Mouse (Mus musculus) hindbrain, embryonic 15.5 days (tissue): Measurements from ENCODE around the gene Prss57. TPM values are rescaled to one million over a fixed set of nuclear protein-coding genes. Genes with fewer than 3 reads are reported as not detected.
A peak's percentile ranks its signal among the peaks of the same experiment; 100 is the strongest.

Source experiments
- ATAC-seq: fragments of 200-750 bp; cut with Nextera tagmentation; 2 replicates; pipeline ENCODE4 v1.8.0; 2017; ENCODE audit warnings: low read depth, moderate number of reproducible peaks, moderate TSS enrichment; ENCODE audit not compliant: low FRiP score
- H3K27ac ChIP-seq: fragments of 300-500 bp; sonication (generic); replicated peaks from 2 replicates; pipeline ENCODE4 v1.5.1; 2015; ENCODE audit warnings: mild to moderate bottlenecking, inconsistent platforms
- H3K27me3 ChIP-seq: fragments of 300-500 bp; sonication (generic); 2 replicates; pipeline ENCODE4 v1.6.1; 2015; ENCODE audit warnings: control low read depth, inconsistent platforms
- H3K36me3 ChIP-seq: fragments of 300-500 bp; sonication (generic); 2 replicates; pipeline ENCODE4 v1.6.1; 2015; ENCODE audit warnings: control low read depth, inconsistent platforms
- H3K4me1 ChIP-seq: fragments of 300-500 bp; sonication (generic); replicated peaks from 2 replicates; pipeline ENCODE4 v1.6.1; 2015; ENCODE audit warnings: control low read depth, inconsistent platforms
- H3K4me2 ChIP-seq: fragments of 300-500 bp; sonication (generic); 2 replicates; pipeline ENCODE4 v1.6.1; 2015; ENCODE audit warnings: moderate library complexity, mild to moderate bottlenecking, inconsistent platforms
- H3K4me3 ChIP-seq: fragments of 300-500 bp; sonication (generic); 2 replicates; pipeline ENCODE4 v1.5.1; 2015; ENCODE audit warnings: mild to moderate bottlenecking, inconsistent platforms
- H3K9ac ChIP-seq: fragments of 300-500 bp; sonication (generic); 2 replicates; pipeline ENCODE4 v1.6.1; 2015; ENCODE audit warnings: inconsistent platforms
- H3K9me3 ChIP-seq: fragments of 300-500 bp; sonication (generic); 2 replicates; pipeline ENCODE4 v1.6.1; 2016; ENCODE audit warnings: control low read depth, inconsistent platforms
- WGBS: fragments of 180-500 bp; shearing (Covaris S2); methylation state at CpG from one replicate; pipeline ENCODE4 v1.1.7; 2015; 5-methylcytosine and 5-hydroxymethylcytosine counted together
- polyA plus RNA-seq: library from polyadenylated mRNA; unstranded; fragments of >200 nt; fragmentation: Nextera tagmentation; extraction: Ambion mirVana; gene quantifications from 2 replicates; pipeline ENCODE4 v1.2.1, GENCODE M21; 2015

Gene Prss57
- polyA plus RNA-seq, 1 experiment from 2014 or later: 0.27 TPM

DNA sequence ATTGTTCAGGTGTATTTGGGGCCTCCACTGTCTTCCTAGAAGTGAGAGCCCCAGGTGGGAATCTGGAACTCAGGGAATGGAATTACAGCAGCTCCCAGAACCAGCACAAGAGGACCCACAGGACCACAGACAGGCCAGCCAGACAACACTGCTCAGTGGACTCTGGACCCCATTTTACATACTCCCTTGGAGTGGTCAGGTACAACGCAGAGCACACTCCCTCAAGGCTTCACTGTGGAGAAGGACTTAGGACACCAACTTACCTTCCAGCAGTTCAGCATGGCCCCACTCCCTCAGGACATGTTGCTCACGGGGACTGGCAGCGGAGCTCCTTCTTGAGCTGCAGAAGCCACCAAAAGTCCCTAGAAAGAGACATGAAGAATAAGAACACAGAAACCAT lies 45.4 kb downstream of the Prss57 start:
- Histone ChIP-seq H3K27ac (no peak overlapping the region), H3K4me2 (peak overlapping the region; percentile 58), H3K9me3 (no peaks in the 10 kb centered on the region), H3K4me3 (peak overlapping the region; percentile 60), H3K9ac (0 out of 2 replicates have a peak overlapping the region, but pooled peaks have one; percentile 19), H3K36me3 (peaks cover 34% of the 10 kb centered on the region), H3K4me1 (peaks cover 14% of the 10 kb centered on the region), H3K27me3 (no peaks in the 10 kb centered on the region)
- ATAC-seq: no peak
- 93% methylated on average over 3 of the region's 3 CpGs for WGBS

DNA sequence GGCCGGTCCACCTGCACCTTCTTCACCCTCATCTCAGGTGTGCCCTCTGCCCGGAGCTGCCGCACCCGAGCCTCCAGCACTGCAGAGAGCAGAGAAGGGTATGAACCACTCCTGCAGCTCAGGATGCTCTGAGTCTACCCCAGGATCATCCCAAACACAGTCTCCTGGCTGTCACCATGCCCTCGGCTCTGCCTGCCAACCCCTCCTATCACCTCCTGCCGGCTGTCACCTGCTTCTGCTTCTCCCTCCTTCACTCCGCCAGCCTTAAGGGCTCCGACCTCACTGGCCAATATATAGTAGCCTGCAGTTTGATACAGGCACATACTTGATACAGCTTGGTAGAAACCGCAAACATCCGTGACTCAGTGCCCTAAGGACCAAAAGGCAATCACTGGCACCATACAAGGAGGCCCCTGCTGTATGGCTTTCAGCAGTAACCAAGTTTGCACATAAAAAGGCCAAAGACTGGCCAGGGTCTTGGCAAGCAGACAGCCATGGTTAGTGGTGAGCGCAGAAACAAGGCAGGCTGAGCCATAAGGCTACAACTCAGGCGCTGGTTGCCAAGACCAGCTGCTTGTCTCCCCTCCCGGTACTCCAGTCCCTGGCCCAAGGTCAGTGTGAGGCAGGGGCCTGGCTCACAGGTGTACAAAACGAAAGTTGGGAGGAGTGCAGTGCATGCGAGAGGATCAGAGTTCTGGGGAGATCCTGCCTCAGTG lies 47.0 kb downstream of the Prss57 start:
- Histone ChIP-seq H3K27me3 (no peaks in the 10 kb centered on the region), H3K9me3 (peaks cover 15% of the 10 kb centered on the region), H3K27ac (no peak overlapping the region), H3K4me1 (peaks cover 14% of the 10 kb centered on the region), H3K36me3 (peaks cover 50% of the 10 kb centered on the region), H3K4me2 (no peak overlapping the region), H3K4me3 (no peak overlapping the region), H3K9ac (no peak overlapping the region)
- no peak for ATAC-seq
- WGBS: 93% methylated on average over 15 of the region's 15 CpGs

DNA sequence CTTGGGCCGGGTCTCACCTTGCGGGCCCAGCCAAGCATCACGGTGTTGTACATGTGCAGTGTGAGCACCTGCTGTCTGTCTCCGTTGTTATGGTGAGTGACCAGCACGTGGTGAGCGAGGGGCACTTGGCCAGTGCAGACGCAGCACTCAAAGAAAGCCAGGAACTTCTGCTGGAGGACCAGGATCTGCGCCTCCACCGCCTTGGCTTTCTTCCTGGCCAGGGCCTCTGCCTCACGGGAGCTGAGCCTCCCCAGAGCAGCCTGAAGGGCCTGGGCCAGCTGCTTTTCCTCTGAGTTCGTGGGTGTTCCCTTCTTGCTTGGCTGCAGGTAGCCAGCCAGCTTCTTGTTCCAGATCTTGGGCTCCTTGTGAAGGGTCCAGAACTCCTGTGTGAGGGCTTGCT lies 47.6 kb downstream of the Prss57 start:
- peaks cover 14% of the 10 kb centered on the region for H3K4me1 ChIP-seq
- H3K36me3 ChIP-seq: peaks cover 57% of the 10 kb centered on the region
- no peak overlapping the region for H3K9ac ChIP-seq
- ATAC-seq: no peak
- H3K9me3 ChIP-seq: peaks cover 21% of the 10 kb centered on the region
- WGBS: 90% methylated on average over 11 of the region's 11 CpGs
- no peak overlapping the region for H3K4me3 ChIP-seq
- no peak overlapping the region for H3K27ac ChIP-seq
- H3K4me2 ChIP-seq: no peak overlapping the region
- no peaks in the 10 kb centered on the region for H3K27me3 ChIP-seq

DNA sequence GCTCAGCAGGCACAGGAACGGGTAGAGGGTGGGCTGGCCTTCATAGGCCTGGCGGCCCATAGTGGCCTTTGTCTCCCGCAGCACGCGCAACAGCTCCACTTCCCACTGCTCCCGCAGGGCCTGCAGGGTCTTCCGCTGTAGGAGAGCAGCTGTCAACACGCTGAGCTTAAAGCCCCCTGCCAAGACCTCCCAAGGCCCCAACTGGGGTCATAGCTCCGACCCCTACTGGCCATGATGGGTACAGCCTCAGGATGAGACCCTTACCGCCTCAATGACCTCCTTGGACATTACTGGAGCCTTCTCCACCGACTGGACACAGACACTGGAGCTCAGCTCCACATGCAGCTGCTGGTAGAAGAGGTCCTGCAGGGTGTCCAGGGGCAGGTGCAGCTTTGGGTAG lies 49.9 kb downstream of the Prss57 start:
- no peaks in the 10 kb centered on the region for H3K27me3 ChIP-seq
- H3K4me2 ChIP-seq: no peak overlapping the region
- H3K9ac ChIP-seq: no peak overlapping the region
- H3K27ac ChIP-seq: no peak overlapping the region
- WGBS: 59% methylated on average over 11 of the region's 11 CpGs
- H3K4me1 ChIP-seq: peaks cover 7% of the 10 kb centered on the region
- no peak for ATAC-seq
- peaks cover 80% of the 10 kb centered on the region for H3K36me3 ChIP-seq
- H3K4me3 ChIP-seq: no peak overlapping the region
- H3K9me3 ChIP-seq: peaks cover 32% of the 10 kb centered on the region

DNA sequence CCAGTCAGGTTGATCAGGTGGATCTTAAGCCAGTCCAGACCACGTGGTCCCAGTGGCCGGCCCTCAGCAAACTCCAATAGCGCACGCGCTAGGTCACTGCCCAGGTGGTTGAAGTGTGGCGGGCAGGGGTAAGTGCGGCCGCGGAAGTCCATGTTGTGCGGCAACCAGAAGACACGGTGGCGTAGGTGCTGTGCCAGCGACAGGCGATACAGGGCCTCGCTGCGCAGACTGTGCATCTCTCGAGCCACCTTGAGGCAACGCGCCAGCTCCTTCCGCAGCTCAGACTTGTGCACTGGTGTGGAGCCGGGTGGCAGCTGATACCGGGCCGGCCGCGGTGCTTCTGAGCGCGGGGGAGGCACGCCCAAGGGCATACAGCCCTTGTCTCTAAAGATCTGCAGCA lies 51.5 kb downstream of the Prss57 start:
- H3K4me3 ChIP-seq: no peak overlapping the region
- H3K4me1 ChIP-seq: no peaks in the 10 kb centered on the region
- no peak for ATAC-seq
- peaks cover 96% of the 10 kb centered on the region for H3K36me3 ChIP-seq
- H3K27me3 ChIP-seq: no peaks in the 10 kb centered on the region
- no peak overlapping the region for H3K9ac ChIP-seq
- 97% methylated on average over 28 of the region's 28 CpGs for WGBS
- H3K4me2 ChIP-seq: no peak overlapping the region
- H3K27ac ChIP-seq: no peak overlapping the region
- peaks cover 33% of the 10 kb centered on the region for H3K9me3 ChIP-seq

DNA sequence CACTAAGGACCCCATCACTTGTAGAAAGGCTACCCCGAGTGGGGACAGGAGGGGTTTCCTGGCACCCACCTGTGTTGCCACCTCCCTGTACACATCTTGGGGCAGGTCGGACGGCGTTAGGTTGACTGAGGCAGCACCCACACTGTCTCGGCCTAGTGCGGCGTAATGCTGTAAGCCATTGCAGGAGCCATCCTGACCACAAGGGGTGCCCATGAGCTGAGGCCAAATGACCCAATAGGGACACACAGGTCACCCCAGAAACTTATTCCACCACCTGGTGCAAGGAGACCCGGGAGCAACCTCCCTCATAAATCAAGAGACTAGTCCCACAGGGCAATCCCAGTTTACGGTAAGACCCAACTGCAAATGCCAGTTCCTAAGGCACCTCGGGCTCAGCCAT lies 52.5 kb downstream of the Prss57 start:
- peaks cover 98% of the 10 kb centered on the region for H3K36me3 ChIP-seq
- no peaks in the 10 kb centered on the region for H3K4me1 ChIP-seq
- no peak overlapping the region for H3K27ac ChIP-seq
- no peak overlapping the region for H3K4me2 ChIP-seq
- 84% methylated on average over 10 of the region's 10 CpGs for WGBS
- no peak overlapping the region for H3K9ac ChIP-seq
- H3K27me3 ChIP-seq: no peaks in the 10 kb centered on the region
- ATAC-seq: no peak
- no peak overlapping the region for H3K4me3 ChIP-seq
- peaks cover 33% of the 10 kb centered on the region for H3K9me3 ChIP-seq

DNA sequence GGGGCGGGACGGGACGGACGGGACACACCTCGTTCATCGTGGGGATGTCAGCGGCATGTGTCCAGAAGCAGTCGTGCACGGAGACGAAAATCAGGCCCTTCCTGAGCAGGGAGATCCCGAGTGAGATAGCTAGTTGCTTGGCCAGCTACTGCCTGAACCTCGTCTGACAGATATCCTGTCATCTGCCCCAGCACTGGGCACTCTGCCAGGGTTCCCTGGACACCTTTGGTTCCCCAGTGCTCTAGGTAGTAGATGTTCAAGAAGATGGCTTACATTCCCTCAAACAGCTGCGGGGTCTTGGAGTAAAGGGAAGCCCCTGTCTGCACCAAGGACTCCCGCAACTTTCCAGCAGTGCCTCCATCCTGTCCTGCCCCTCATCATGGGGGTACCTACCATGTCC lies 54.1 kb downstream of the Prss57 start:
- Histone ChIP-seq H3K27me3 (no peaks in the 10 kb centered on the region), H3K4me1 (no peaks in the 10 kb centered on the region), H3K4me2 (no peak overlapping the region), H3K4me3 (no peak overlapping the region), H3K9me3 (peaks cover 33% of the 10 kb centered on the region), H3K9ac (no peak overlapping the region), H3K36me3 (peaks cover 99% of the 10 kb centered on the region), H3K27ac (no peak overlapping the region)
- no peak for ATAC-seq
- 76% methylated on average over 14 of the region's 14 CpGs for WGBS

DNA sequence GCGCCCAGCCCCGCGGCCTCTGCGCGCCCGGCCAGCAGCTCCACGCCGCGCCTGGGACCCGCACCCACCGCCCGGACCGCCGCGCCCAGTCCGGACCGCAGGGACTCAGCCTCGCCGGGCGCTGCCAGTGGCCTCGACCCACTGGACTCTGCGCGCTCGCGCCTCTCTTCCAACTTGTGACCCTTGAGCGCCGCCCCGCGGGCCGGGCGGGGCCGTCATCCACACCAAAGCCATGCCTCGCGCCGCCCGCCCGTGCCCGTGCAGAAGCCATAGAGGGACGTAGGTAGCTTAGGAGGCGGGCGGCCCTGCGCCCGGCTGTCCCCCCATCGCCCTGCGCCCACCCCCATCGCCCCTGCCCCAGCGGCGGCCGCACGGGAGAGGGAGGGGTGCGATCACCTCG lies 55.4 kb downstream of the Prss57 start:
- Histone ChIP-seq H3K9ac (no peak overlapping the region), H3K27ac (no peak overlapping the region), H3K4me3 (no peak overlapping the region), H3K4me1 (no peaks in the 10 kb centered on the region), H3K36me3 (peaks cover 96% of the 10 kb centered on the region), H3K9me3 (peaks cover 33% of the 10 kb centered on the region), H3K27me3 (no peaks in the 10 kb centered on the region), H3K4me2 (no peak overlapping the region)
- WGBS: 30% methylated on average over 44 of the region's 52 CpGs
- ATAC-seq: no peak

DNA sequence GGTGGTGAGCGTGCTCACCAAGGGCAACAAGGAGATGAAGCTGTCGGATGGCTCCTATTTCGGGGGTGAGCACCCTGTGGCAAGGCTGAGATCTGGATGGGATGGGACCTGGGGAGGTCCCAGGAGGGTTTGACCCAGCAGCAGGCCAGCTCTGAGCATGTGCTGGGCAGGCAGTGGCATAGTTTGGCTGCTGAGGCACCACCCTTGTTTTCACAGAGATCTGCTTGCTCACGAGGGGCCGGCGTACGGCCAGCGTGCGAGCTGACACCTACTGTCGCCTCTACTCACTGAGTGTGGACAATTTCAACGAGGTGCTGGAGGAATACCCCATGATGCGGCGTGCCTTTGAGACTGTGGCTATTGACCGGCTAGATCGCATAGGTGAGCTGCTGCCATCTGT lies 56.9 kb downstream of the Prss57 start:
- Histone ChIP-seq H3K4me2 (no peak overlapping the region), H3K4me3 (no peak overlapping the region), H3K9ac (no peak overlapping the region), H3K4me1 (no peaks in the 10 kb centered on the region), H3K9me3 (peaks cover 19% of the 10 kb centered on the region), H3K27ac (no peak overlapping the region), H3K27me3 (no peaks in the 10 kb centered on the region), H3K36me3 (peaks cover 81% of the 10 kb centered on the region)
- 92% methylated on average over 15 of the region's 15 CpGs for WGBS
- no peak for ATAC-seq

DNA sequence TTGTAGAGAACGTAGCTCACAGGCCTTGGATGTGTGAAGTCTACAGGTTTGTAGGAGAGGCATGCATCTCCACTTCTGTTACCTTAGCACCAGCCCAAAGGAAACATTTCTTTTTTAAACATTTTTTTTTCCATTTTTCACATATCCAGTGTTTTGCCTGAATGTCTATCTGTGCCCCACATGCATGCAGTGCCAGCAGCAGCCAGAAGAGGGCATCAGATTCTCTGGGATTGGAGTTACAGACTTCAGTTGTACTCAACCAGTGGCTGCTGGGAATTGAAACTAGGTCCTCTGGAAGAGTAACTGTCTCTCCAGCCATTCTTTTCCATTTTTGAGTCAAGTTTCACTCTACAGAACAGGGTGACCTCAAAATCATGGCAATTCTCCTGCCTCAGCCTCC lies 58.3 kb downstream of the Prss57 start:
- H3K9me3 ChIP-seq: peaks cover 5% of the 10 kb centered on the region; the same call in 1 of the 2 replicates
- peaks cover 68% of the 10 kb centered on the region for H3K36me3 ChIP-seq
- H3K4me3 ChIP-seq: no peak overlapping the region
- H3K27ac ChIP-seq: no peak overlapping the region
- no peak overlapping the region for H3K9ac ChIP-seq
- 97% methylated on average over 1 of the region's 1 CpGs for WGBS
- H3K4me1 ChIP-seq: no peaks in the 10 kb centered on the region
- H3K27me3 ChIP-seq: no peaks in the 10 kb centered on the region
- no peak for ATAC-seq
- no peak overlapping the region for H3K4me2 ChIP-seq

Other genes with a start within 250 kb of the Prss57 start
- gene Mier2, start 235.8 kb downstream of the Prss57 start, polyA plus RNA-seq: 64.8 and 75.6 TPM in 2 replicates
- gene Theg, start 203.6 kb downstream of the Prss57 start, polyA plus RNA-seq: not detected in 2 replicates
- gene C2cd4c, start 176.9 kb downstream of the Prss57 start, polyA plus RNA-seq: 0.54 and 0.60 TPM in 2 replicates
- 28.1 and 28.5 TPM in 2 replicates for gene Shc2, start 153.0 kb downstream of the Prss57 start, polyA plus RNA-seq
- gene Odf3l2, start 145.2 kb downstream of the Prss57 start, polyA plus RNA-seq: 0.13 and 0.43 TPM in 2 replicates
- 0.87 and 1.2 TPM in 2 replicates for gene Madcam1, start 126.4 kb downstream of the Prss57 start, polyA plus RNA-seq
- gene Tpgs1, start 121.6 kb downstream of the Prss57 start, polyA plus RNA-seq: 102 and 107 TPM in 2 replicates
- 82.4 and 91.7 TPM in 2 replicates for gene Cdc34, start 108.8 kb downstream of the Prss57 start, polyA plus RNA-seq
- gene Gzmm, start 101.9 kb downstream of the Prss57 start, polyA plus RNA-seq: 1.3 and 1.4 TPM in 2 replicates
- 985 and 993 TPM in 2 replicates for gene Bsg, start 86.5 kb downstream of the Prss57 start, polyA plus RNA-seq
- 2.6 and 2.8 TPM in 2 replicates for gene Hcn2, start 74.3 kb downstream of the Prss57 start, polyA plus RNA-seq
- 37.0 and 43.0 TPM in 2 replicates for gene Polrmt, start 44.4 kb downstream of the Prss57 start, polyA plus RNA-seq
- gene Fgf22, start 35.9 kb downstream of the Prss57 start, polyA plus RNA-seq: 2.2 and 2.4 TPM in 2 replicates
- gene Rnf126, start 24.0 kb downstream of the Prss57 start, polyA plus RNA-seq: 103 and 125 TPM in 2 replicates
- 2.3 and 2.5 TPM in 2 replicates for gene Fstl3, start 13.7 kb downstream of the Prss57 start, polyA plus RNA-seq
- gene Palm, start 2.6 kb upstream of the Prss57 start, polyA plus RNA-seq: 277 and 303 TPM in 2 replicates
- 0.49 and 0.92 TPM in 2 replicates for gene Misp, start 30.0 kb upstream of the Prss57 start, polyA plus RNA-seq
- 74.8 and 77.1 TPM in 2 replicates for gene Ptbp1, start 63.5 kb upstream of the Prss57 start, polyA plus RNA-seq
- 11.0 and 11.3 TPM in 2 replicates for gene Prtn3, start 83.5 kb upstream of the Prss57 start, polyA plus RNA-seq
- gene Plppr3, start 83.7 kb upstream of the Prss57 start, polyA plus RNA-seq: 383 and 417 TPM in 2 replicates
- 0.16 TPM in 1 of 2 replicates, not detected in the other for gene Elane, start 95.3 kb upstream of the Prss57 start, polyA plus RNA-seq
- not detected in 2 replicates for gene Cfd, start 99.9 kb upstream of the Prss57 start, polyA plus RNA-seq
- 51.2 and 54.2 TPM in 2 replicates for gene Med16, start 118.0 kb upstream of the Prss57 start, polyA plus RNA-seq
- 3.0 TPM in 1 of 2 replicates, not detected in the other for gene Gm26602, start 119.9 kb upstream of the Prss57 start, polyA plus RNA-seq
- gene Kiss1r, start 126.0 kb upstream of the Prss57 start, polyA plus RNA-seq: 2.7 and 3.1 TPM in 2 replicates
- 258 and 289 TPM in 2 replicates for gene R3hdm4, start 130.2 kb upstream of the Prss57 start, polyA plus RNA-seq
- gene Arid3a, start 136.1 kb upstream of the Prss57 start, polyA plus RNA-seq: 2.9 and 3.2 TPM in 2 replicates
- 93.6 and 94.7 TPM in 2 replicates for gene Wdr18, start 169.2 kb upstream of the Prss57 start, polyA plus RNA-seq
- 0.29 and 0.34 TPM in 2 replicates for gene Grin3b, start 179.8 kb upstream of the Prss57 start, polyA plus RNA-seq
- 24.5 and 27.3 TPM in 2 replicates for gene Tmem259, start 193.4 kb upstream of the Prss57 start, polyA plus RNA-seq
- gene Cnn2, start 197.6 kb upstream of the Prss57 start, polyA plus RNA-seq: 29.4 and 33.6 TPM in 2 replicates
- gene Abca7, start 205.5 kb upstream of the Prss57 start, polyA plus RNA-seq: 4.8 and 5.4 TPM in 2 replicates
- 2.3 and 2.5 TPM in 2 replicates for gene Arhgap45, start 225.7 kb upstream of the Prss57 start, polyA plus RNA-seq
- 141 and 145 TPM in 2 replicates for gene Polr2e, start 248.8 kb upstream of the Prss57 start, polyA plus RNA-seq